Mouse (Mus musculus): Measurements from ENCODE around the gene Hmgcr.
"Not testable (repeated sequence)": the region's sequence is repeated elsewhere in the genome, so short reads cannot be mapped to it uniquely, and the experiment has no call there.

Hmgcr gene

DNA sequence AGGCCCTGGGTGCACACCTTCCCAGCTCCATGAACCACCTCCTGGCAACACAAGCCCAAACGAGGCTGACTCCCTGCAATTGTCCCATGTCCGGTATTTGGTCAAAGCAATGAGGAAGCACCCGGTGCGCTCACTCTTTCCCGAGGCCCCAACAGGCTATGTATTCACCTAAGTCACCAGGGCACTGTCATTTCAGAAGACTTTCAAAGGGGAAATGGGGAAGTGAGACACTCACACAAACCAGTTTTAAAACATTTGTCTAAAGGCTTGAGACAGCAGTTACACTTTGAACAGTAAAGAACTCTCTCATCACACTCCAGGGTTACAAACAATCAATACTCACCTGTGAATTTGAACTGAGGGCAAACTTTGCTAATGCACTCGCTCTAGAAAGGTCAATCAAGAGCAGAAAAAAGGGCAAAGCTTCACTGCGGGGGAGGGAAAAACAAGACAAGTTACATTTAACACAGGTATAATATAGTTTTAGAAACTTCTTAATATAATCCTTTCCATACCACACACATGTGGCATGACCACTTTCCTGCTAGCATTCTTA, 6.2 kb downstream of the Hmgcr start:
- no peak for DNase-seq

GRCm38 (mm10) chr13:96663120-96663519, 7.6 kb downstream of the Hmgcr start:
- DNase-seq: not testable (repeated sequence)

DNA sequence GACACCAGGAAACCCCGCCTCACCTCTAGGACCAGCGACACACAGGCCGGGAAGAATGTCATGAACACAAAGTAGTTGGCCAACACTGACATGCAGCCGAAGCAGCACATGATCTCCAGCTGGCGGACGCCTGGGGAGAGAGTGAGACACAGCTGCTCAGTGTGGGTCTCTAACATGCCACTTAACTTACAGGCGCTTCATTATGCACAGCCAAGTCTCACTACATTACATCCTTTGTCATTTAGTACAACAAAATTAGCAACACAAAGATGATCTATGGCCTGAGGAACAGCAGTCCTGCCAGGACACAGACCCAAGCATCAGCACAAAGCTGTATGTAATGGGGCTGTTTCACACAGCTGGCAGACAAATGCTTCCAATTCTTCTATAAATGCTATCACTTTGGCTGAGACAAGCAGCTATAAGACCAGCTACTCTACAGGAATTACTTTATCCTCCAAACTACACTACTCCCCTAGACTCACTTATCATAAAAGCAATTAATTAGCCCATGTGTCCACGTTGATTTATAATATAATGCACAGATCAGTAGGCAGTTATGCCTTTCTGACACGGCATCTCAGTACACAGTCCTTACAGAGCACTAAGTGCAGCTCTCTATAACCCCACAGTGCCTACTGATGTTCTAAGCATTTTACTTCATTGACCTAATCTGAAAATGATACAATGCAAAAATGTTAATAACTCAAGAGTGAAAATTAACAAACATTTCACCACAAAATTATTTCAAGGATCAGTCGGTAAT, 10.5 kb downstream of the Hmgcr start:
- DNase-seq: peak; percentile 20 to 84

- no peak for DNase-seq
These were observed 11.8 kb downstream of the Hmgcr start for GRCm38 (mm10) chr13:96658936-96659335.

- no peak for DNase-seq
These were observed 14.1 kb downstream of the Hmgcr start for GRCm38 (mm10) chr13:96656673-96657072.

DNA sequence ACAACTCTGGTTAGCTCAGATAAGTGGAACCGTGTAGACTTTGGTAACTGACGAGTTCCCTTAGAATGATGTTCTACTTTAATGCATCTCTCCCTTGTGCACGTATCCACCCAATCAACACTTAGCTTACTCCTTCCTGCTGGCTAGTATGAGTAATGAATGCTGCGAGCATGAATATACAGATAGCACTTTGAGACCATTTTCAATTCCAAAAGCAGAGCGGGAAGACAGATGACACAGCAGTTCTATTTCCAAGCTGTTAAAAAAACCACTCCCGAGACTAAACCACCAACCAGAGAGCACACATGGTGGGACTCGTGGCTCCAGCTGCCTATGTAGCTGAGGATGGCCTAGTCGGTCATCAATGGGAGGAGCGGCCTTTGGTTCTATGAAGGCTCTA, 17.7 kb downstream of the Hmgcr start:
- DNase-seq: no peak

- no peak for DNase-seq
These were observed 24.9 kb downstream of the Hmgcr start for GRCm38 (mm10) chr13:96645822-96646221.

- DNase-seq: no peak
These were observed 26.6 kb downstream of the Hmgcr start for GRCm38 (mm10) chr13:96644168-96644567.

DNA sequence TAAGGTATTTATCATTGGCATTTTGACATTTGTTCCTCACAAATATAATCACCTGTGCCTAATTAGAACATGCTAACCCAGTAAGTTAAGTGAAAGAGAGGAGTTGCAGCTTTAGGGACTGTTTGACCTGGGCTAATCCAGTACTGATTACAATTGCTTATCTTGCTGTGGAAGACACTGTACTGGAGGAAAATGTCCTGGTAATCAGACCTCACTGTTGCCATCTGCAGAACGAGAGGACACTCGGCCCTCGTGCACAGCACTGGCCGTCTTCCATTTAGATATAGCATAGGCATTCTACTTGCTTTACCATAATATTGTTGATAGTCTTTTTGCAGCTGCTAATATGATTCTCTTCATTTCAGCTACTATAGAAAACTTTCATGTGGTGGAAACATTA, 40.3 kb downstream of the Hmgcr start:
- DNase-seq: no peak

DNA sequence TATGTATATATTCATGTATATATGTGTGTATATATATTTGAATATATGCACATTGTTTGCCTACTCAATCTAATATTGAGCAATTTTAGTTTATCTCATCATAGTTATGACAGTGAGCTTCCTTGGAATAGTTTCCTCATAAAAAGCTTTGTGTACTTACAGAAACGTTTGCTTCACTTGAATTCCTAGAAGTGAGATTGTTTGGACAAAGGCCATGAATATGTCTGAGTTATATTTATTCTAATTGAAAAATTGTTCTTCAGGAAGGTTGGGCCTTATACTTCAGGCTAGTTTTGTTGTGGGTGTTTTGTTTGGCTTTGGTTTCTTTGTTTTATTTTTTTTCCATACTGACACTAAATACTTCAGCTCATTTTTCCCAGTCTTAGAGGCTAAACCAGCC, 49.8 kb downstream of the Hmgcr start:
- DNase-seq: no peak

DNA sequence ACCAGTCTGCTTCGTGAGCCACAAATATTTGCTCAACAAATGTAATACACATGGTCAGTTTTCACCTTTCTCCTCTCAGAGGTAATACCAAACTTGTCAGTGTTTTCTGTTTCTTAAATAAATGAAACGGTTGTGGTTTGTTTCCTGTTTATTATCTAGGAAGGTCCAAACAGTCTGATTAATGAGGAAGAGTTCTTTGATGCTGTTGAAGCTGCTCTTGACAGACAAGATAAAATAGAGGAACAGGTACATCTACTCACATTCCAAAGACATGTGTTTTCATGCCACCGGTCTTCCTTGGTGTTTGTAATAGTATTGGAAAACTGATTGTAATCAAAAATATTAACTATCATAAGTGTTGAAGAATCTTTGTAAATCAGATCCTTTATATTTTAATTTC, 56.1 kb downstream of the Hmgcr start:
- DNase-seq: no peak

- DNase-seq: no peak
These were observed 66.5 kb downstream of the Hmgcr start for GRCm38 (mm10) chr13:96604242-96604641.

DNA sequence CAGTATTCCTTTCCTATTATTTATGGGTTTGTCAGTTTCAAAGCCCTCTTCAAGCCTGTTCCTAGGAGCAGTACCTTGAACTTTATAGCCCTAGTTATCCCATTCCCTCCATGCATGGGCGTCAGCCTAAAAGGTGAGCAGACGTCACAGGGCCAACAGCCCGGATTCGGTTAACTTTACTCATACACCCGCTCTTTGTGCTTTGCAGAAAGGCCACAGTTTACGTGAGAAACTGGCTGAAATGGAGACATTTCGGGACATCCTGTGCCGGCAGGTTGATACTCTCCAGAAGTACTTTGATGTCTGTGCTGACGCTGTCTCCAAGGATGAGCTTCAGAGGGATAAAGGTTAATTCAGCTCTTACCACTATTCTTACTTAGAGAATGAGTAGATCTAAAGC, 71.6 kb downstream of the Hmgcr start:
- no peak for DNase-seq

Measured in lung, postnatal 4 days (tissue).